Mouse (Mus musculus): ENCODE measurements around the gene Psmb7. TPM values are rescaled to one million over a fixed set of nuclear protein-coding genes. Genes with fewer than 3 reads are reported as not detected.

Psmb7 gene
- polyA plus RNA-seq, 2 experiments: 253 to 265 TPM

GRCm38 (mm10) chr2:38683083-38683482 is 39.2 kb upstream of the Psmb7 start:
- ATAC-seq (ENCODE audit: low FRiP score, low read depth) (no peak), DNase-seq (ENCODE audit: low spot score) (no peak)
- H3K4me2 ChIP-seq (replicated peaks; ENCODE audit: low read depth, low read length, severe bottlenecking): no peak overlapping the region
- no peak overlapping the region for H3K27ac ChIP-seq (replicated peaks; ENCODE audit: low read depth, low read length)
- no peaks in the 10 kb centered on the region for H3K4me1 ChIP-seq (ENCODE audit: control insufficient read depth, insufficient read depth, low read length)
- TF ChIP-seq POLR2A (IDR thresholded peaks at IDR 0.05; ENCODE audit: borderline replicate concordance, extremely low read depth, insufficient read depth, insufficient read length): no peak
- H3K9ac ChIP-seq (ENCODE audit: low read depth, low read length, severe bottlenecking): no peak overlapping the region
- 77% methylated on average over 5 of the region's 5 CpGs for WGBS
- H3K9me3 ChIP-seq (ENCODE audit: control insufficient read depth, low read length): no peaks in the 10 kb centered on the region
- no peaks in the 10 kb centered on the region for H3K27me3 ChIP-seq (ENCODE audit: control insufficient read depth, insufficient read depth, low read length)
- H3K4me3 ChIP-seq (replicated peaks; ENCODE audit: low read length): no peak overlapping the region
- no peaks in the 10 kb centered on the region for H3K36me3 ChIP-seq (ENCODE audit: control insufficient read depth, insufficient read depth, low read length)

- DNase-seq (ENCODE audit: low spot score): no peak
- Histone ChIP-seq H3K9ac (ENCODE audit: low read depth, low read length, severe bottlenecking) (no peak overlapping the region), H3K4me3 (replicated peaks; ENCODE audit: low read length) (no peak overlapping the region), H3K4me1 (ENCODE audit: control insufficient read depth, insufficient read depth, low read length) (no peaks in the 10 kb centered on the region), H3K27me3 (ENCODE audit: control insufficient read depth, insufficient read depth, low read length) (no peaks in the 10 kb centered on the region), H3K36me3 (ENCODE audit: control insufficient read depth, insufficient read depth, low read length) (no peaks in the 10 kb centered on the region), H3K9me3 (ENCODE audit: control insufficient read depth, low read length) (no peaks in the 10 kb centered on the region), H3K4me2 (replicated peaks; ENCODE audit: low read depth, low read length, severe bottlenecking) (no peak overlapping the region), H3K27ac (replicated peaks; ENCODE audit: low read depth, low read length) (no peak overlapping the region)
- WGBS: 83% methylated on average over 5 of the region's 5 CpGs
- no peak for TF ChIP-seq POLR2A (IDR thresholded peaks at IDR 0.05; ENCODE audit: borderline replicate concordance, extremely low read depth, insufficient read depth, insufficient read length)
- ATAC-seq (ENCODE audit: low FRiP score, low read depth): no peak
Measured at GRCm38 (mm10) chr2:38682209-38682608, 38.3 kb upstream of the Psmb7 start.

- no peaks in the 10 kb centered on the region for H3K4me1 ChIP-seq (ENCODE audit: control insufficient read depth, insufficient read depth, low read length)
- no peaks in the 10 kb centered on the region for H3K9me3 ChIP-seq (ENCODE audit: control insufficient read depth, low read length)
- H3K27ac ChIP-seq (replicated peaks; ENCODE audit: low read depth, low read length): no peak overlapping the region
- DNase-seq (ENCODE audit: low spot score): no peak
- TF ChIP-seq POLR2A (IDR thresholded peaks at IDR 0.05; ENCODE audit: borderline replicate concordance, extremely low read depth, insufficient read depth, insufficient read length): no peak
- no peak overlapping the region for H3K9ac ChIP-seq (ENCODE audit: low read depth, low read length, severe bottlenecking)
- ATAC-seq (ENCODE audit: low FRiP score, low read depth): no peak
- no peaks in the 10 kb centered on the region for H3K27me3 ChIP-seq (ENCODE audit: control insufficient read depth, insufficient read depth, low read length)
- H3K36me3 ChIP-seq (ENCODE audit: control insufficient read depth, insufficient read depth, low read length): no peaks in the 10 kb centered on the region
- no peak overlapping the region for H3K4me3 ChIP-seq (replicated peaks; ENCODE audit: low read length)
- no peak overlapping the region for H3K4me2 ChIP-seq (replicated peaks; ENCODE audit: low read depth, low read length, severe bottlenecking)
Measured at GRCm38 (mm10) chr2:38678947-38679346, 35.1 kb upstream of the Psmb7 start.

GRCm38 (mm10) chr2:38675366-38675969 is 31.6 kb upstream of the Psmb7 start:
- Histone ChIP-seq H3K9ac (ENCODE audit: low read depth, low read length, severe bottlenecking) (no peak overlapping the region), H3K36me3 (ENCODE audit: control insufficient read depth, insufficient read depth, low read length) (no peaks in the 10 kb centered on the region), H3K9me3 (ENCODE audit: control insufficient read depth, low read length) (no peaks in the 10 kb centered on the region), H3K27ac (replicated peaks; ENCODE audit: low read depth, low read length) (no peak overlapping the region), H3K4me3 (replicated peaks; ENCODE audit: low read length) (no peak overlapping the region), H3K4me1 (ENCODE audit: control insufficient read depth, insufficient read depth, low read length) (no peaks in the 10 kb centered on the region), H3K4me2 (replicated peaks; ENCODE audit: low read depth, low read length, severe bottlenecking) (no peak overlapping the region), H3K27me3 (ENCODE audit: control insufficient read depth, insufficient read depth, low read length) (no peaks in the 10 kb centered on the region)
- DNase-seq (ENCODE audit: low spot score) (no peak), ATAC-seq (ENCODE audit: low FRiP score, low read depth) (no peak)
- WGBS: 53% methylated on average over 9 of the region's 9 CpGs
- no peak for TF ChIP-seq POLR2A (IDR thresholded peaks at IDR 0.05; ENCODE audit: borderline replicate concordance, extremely low read depth, insufficient read depth, insufficient read length)

- no peaks in the 10 kb centered on the region for H3K36me3 ChIP-seq (ENCODE audit: control insufficient read depth, insufficient read depth, low read length)
- TF ChIP-seq POLR2A (IDR thresholded peaks at IDR 0.05; ENCODE audit: borderline replicate concordance, extremely low read depth, insufficient read depth, insufficient read length): no peak
- WGBS: 58% methylated on average over 11 of the region's 11 CpGs
Measured at GRCm38 (mm10) chr2:38672496-38672895, 28.6 kb upstream of the Psmb7 start.

More at GRCm38 (mm10) chr2:38672496-38672895, 28.6 kb upstream of the Psmb7 start:
- DNase-seq (ENCODE audit: low spot score) (no peak), ATAC-seq (ENCODE audit: low FRiP score, low read depth) (no peak)
- H3K4me2 ChIP-seq (replicated peaks; ENCODE audit: low read depth, low read length, severe bottlenecking): no peak overlapping the region
- no peak overlapping the region for H3K9ac ChIP-seq (ENCODE audit: low read depth, low read length, severe bottlenecking)
- no peaks in the 10 kb centered on the region for H3K27me3 ChIP-seq (ENCODE audit: control insufficient read depth, insufficient read depth, low read length)
- H3K4me1 ChIP-seq (ENCODE audit: control insufficient read depth, insufficient read depth, low read length): no peaks in the 10 kb centered on the region
- no peak overlapping the region for H3K27ac ChIP-seq (replicated peaks; ENCODE audit: low read depth, low read length)
- H3K4me3 ChIP-seq (replicated peaks; ENCODE audit: low read length): no peak overlapping the region
- no peaks in the 10 kb centered on the region for H3K9me3 ChIP-seq (ENCODE audit: control insufficient read depth, low read length)

Data from limb, embryonic 14.5 days (tissue).